Mouse (Mus musculus): Measurements from ENCODE around the gene Cyp2j6. TPM values are rescaled to one million over a fixed set of nuclear protein-coding genes. Genes with fewer than 3 reads are reported as not detected.

Gene Cyp2j6
- polyA plus RNA-seq, 1 experiment from 2014 or later, result 4.9 TPM

Other genes starting within 250 kb of the Cyp2j6 start
- gene Cyp2j11, start 205.0 kb downstream of the Cyp2j6 start, polyA plus RNA-seq (2015; fragmentation: Nextera tagmentation; extraction: Ambion mirVana), result not detected in 2 replicates
- not detected in 2 replicates for gene Cyp2j8, start 46.3 kb downstream of the Cyp2j6 start, polyA plus RNA-seq (2015; fragmentation: Nextera tagmentation; extraction: Ambion mirVana)
- gene Cyp2j9, start 37.9 kb upstream of the Cyp2j6 start, polyA plus RNA-seq (2015; fragmentation: Nextera tagmentation; extraction: Ambion mirVana), result 1.3 TPM in 2 replicates
- gene Cyp2j5, start 110.5 kb upstream of the Cyp2j6 start, polyA plus RNA-seq (2015; fragmentation: Nextera tagmentation; extraction: Ambion mirVana), result not detected in 2 replicates
- gene Gm12695, start 231.5 kb upstream of the Cyp2j6 start, polyA plus RNA-seq (2015; fragmentation: Nextera tagmentation; extraction: Ambion mirVana), result 0.10 and 0.17 TPM in 2 replicates

All from heart, embryonic 16.5 days (tissue).